Mouse (Mus musculus) heart, embryonic 12.5 days (tissue): ENCODE data around the gene Dgkg. TPM values are rescaled to one million over a fixed set of nuclear protein-coding genes. Genes with fewer than 3 reads are reported as not detected.

ENCODE experiments used
- ATAC-seq: fragments of 200-750 bp; cut with Nextera tagmentation; 2 replicates; pipeline ENCODE4 v1.8.0; 2017; ENCODE audit warnings: moderate TSS enrichment, moderate library complexity; ENCODE audit not compliant: insufficient number of reproducible peaks, low FRiP score
- H3K27ac ChIP-seq: fragments of 300-500 bp; sonication (generic); 2 replicates; pipeline ENCODE4 v1.5.1; 2016; ENCODE audit warnings: mild to moderate bottlenecking, moderate library complexity; ENCODE audit not compliant: poor library complexity, severe bottlenecking
- H3K27me3 ChIP-seq: fragments of 300-500 bp; sonication (generic); replicated peaks from 2 replicates; pipeline ENCODE4 v1.6.1; 2016; ENCODE audit warnings: mild to moderate bottlenecking, moderate library complexity
- H3K36me3 ChIP-seq: fragments of 300-500 bp; sonication (generic); 2 replicates; pipeline ENCODE4 v1.6.1; 2016; ENCODE audit warnings: mild to moderate bottlenecking, moderate library complexity
- H3K4me1 ChIP-seq: fragments of 300-500 bp; sonication (generic); replicated peaks from 2 replicates; pipeline ENCODE4 v1.6.1; 2016; ENCODE audit warnings: mild to moderate bottlenecking
- H3K4me2 ChIP-seq: fragments of 300-500 bp; sonication (generic); 2 replicates; pipeline ENCODE4 v1.6.1; 2016; ENCODE audit warnings: mild to moderate bottlenecking, moderate library complexity
- H3K4me3 ChIP-seq: fragments of 300-500 bp; sonication (generic); 2 replicates; pipeline ENCODE4 v1.5.1; 2016; ENCODE audit warnings: mild to moderate bottlenecking
- H3K9ac ChIP-seq: fragments of 300-500 bp; sonication (generic); 2 replicates; pipeline ENCODE4 v1.6.1; 2016; ENCODE audit warnings: mild to moderate bottlenecking, moderate library complexity
- H3K9me3 ChIP-seq: fragments of 300-500 bp; sonication (generic); replicated peaks from 2 replicates; pipeline ENCODE4 v1.6.1; 2016; ENCODE audit warnings: mild to moderate bottlenecking, moderate library complexity
- WGBS: fragments of 180-500 bp; shearing (Covaris S2); methylation state at CpG from one replicate; pipeline ENCODE4 v1.1.7; 2016; 5-methylcytosine and 5-hydroxymethylcytosine counted together
- polyA plus RNA-seq: library from polyadenylated mRNA; unstranded; fragments of >200 nt; fragmentation: Nextera tagmentation; extraction: Ambion mirVana; gene quantifications from 2 replicates; pipeline ENCODE4 v1.2.1, GENCODE M21; 2016

The Dgkg gene
- polyA plus RNA-seq, 1 experiment from 2014 or later = 0.47 TPM

DNA sequence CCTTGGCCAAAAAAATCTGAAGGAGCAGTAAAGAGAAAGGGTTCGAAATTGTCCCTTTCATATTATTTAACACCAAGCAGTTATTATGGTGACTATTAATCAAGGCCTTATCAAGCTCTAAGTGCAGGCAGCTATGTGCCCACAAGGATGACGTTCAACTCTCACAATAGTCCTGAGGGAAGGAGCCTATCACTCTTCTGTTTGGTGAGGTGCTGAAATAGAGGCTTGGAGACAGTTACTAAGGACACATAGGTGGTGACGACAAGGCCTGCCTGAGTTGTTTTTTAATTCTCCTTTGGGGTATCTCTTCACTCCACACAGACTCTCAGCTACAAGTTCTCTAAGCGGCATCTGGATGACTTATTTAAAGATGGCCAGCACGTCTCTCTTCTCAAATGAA, 161.8 kb downstream of the Dgkg start:
- Histone ChIP-seq H3K27me3 (no peaks in the 10 kb centered on the region), H3K9me3 (no peaks in the 10 kb centered on the region), H3K4me3 (no peak overlapping the region), H3K9ac (no peak overlapping the region), H3K4me1 (peaks cover 50% of the 10 kb centered on the region), H3K36me3 (no peaks in the 10 kb centered on the region), H3K4me2 (no peak overlapping the region), H3K27ac (peak overlapping the region; percentile 52)
- 33% methylated on average over 5 of the region's 5 CpGs for WGBS
- no peak for ATAC-seq

DNA sequence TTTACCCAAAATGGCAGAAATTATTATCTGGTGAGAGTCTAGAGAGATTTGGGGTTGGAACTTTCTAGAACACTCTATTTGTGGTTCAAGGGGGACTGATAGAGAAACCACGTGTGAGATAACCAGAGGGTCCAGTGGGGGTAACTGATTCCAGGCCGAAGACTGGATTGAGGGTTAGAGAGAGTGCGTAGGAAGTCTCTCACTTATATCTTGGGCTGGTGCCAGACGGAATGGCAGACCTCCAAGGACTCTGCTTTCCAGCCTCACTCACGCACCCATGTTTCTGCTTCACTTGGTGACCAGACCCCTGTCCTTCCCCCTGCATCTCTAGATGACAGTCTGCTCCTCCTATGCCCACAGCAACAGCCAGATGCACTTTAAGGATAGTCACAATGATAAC, 162.2 kb downstream of the Dgkg start:
- Histone ChIP-seq H3K4me3 (no peak overlapping the region), H3K36me3 (no peaks in the 10 kb centered on the region), H3K27me3 (no peaks in the 10 kb centered on the region), H3K4me2 (no peak overlapping the region), H3K4me1 (peaks cover 54% of the 10 kb centered on the region), H3K9me3 (no peaks in the 10 kb centered on the region), H3K9ac (no peak overlapping the region), H3K27ac (peak overlapping the region; percentile 52)
- ATAC-seq = peak; percentile 44; the same call in 1 of the 2 replicates
- WGBS = 14% methylated on average over 5 of the region's 5 CpGs

GRCm38 (mm10) chr16:22493396-22493795, 163.6 kb downstream of the Dgkg start:
- H3K4me1 ChIP-seq = peaks cover 66% of the 10 kb centered on the region
- no peaks in the 10 kb centered on the region for H3K9me3 ChIP-seq
- H3K4me2 ChIP-seq = no peak overlapping the region
- H3K27ac ChIP-seq = no peak overlapping the region
- no peak overlapping the region for H3K4me3 ChIP-seq
- H3K27me3 ChIP-seq = no peaks in the 10 kb centered on the region
- ATAC-seq = no peak
- 68% methylated on average over 4 of the region's 4 CpGs for WGBS
- no peaks in the 10 kb centered on the region for H3K36me3 ChIP-seq
- no peak overlapping the region for H3K9ac ChIP-seq

DNA sequence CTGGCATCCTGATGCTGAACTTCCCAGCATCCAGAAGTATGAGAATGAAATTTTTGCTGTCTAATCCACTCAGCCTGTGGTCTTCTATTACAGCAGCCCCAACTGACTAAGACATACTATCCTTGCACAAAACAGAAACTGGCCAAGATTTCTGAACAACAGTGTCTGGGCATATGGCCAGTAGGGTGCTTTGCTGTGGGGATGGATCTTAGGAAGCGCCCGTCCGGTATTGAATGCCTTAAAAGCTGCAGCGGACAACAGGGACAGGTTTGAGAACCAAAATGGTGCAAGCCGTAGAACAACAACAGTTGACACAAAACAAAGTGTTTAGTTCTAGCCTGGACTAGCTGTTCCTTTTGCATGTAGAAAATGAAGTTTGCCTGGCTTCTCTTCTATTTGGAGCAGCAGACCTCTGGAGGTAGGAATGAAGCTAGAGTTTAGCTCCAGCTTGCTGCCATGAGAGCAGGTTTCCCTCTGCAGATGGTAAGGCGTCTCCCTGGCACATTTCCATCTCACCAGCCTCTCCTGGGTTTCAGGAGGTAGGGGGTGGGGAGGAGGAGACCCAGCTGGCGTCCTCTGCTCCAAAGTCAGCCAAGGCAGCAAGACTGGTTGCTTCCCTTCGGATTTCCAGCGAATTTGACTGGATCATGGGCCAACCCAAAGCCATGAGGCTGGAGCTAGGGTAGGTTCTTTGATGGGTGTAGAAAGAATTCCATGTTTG, 165.4 kb downstream of the Dgkg start:
- Histone ChIP-seq H3K27me3 (no peaks in the 10 kb centered on the region), H3K9ac (no peak overlapping the region), H3K4me1 (peaks cover 60% of the 10 kb centered on the region), H3K9me3 (no peaks in the 10 kb centered on the region), H3K4me2 (no peak overlapping the region), H3K4me3 (no peak overlapping the region), H3K36me3 (no peaks in the 10 kb centered on the region), H3K27ac (no peak overlapping the region)
- 82% methylated on average over 9 of the region's 9 CpGs for WGBS
- ATAC-seq = no peak

GRCm38 (mm10) chr16:22483900-22484299, 173.1 kb downstream of the Dgkg start:
- ATAC-seq = no peak
- Histone ChIP-seq H3K27ac (no peak overlapping the region), H3K4me3 (no peak overlapping the region), H3K9ac (no peak overlapping the region), H3K4me2 (no peak overlapping the region), H3K27me3 (no peaks in the 10 kb centered on the region), H3K9me3 (no peaks in the 10 kb centered on the region), H3K4me1 (peaks cover 18% of the 10 kb centered on the region), H3K36me3 (no peaks in the 10 kb centered on the region)
- 67% methylated on average over 1 of the region's 1 CpGs for WGBS

DNA sequence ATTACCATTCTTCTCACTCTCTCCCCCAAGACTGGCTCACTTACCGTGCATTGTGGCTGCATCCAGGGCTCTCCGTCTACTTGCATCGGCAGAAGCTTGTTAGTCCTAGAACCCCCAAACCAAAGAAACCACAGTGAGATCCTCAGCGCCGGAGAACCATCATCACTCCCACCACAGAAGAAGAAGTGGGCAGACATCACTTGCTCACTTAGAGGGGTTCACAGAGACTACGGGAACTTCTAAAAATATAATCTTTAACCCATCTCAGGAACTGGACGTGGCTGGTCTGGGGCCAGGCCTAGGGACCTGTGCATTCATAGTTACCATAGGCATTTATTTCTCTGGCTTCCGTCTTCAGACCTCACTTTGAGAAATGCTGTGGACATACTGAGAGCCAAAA, 177.7 kb downstream of the Dgkg start:
- 87% methylated on average over 8 of the region's 8 CpGs for WGBS

DNA sequence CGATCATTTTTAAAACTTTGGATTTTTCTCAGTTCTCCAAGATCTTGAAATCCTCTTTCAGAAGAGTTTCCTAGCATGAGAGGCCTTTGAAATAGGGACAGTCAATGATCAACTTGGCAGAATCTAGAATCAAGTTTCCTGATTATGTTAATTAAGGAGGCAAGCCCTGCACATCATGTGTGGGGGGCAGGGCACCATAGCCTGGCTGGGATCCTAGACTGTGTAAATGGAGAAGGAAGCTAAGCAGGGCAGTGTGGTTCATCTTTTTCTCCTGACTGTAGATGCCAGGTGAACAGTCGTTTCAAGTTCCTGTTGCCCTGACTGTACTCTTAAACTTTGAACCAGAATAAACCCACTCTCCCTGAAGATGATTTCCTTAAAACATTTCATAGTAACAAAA, 185.3 kb downstream of the Dgkg start:
- no peaks in the 10 kb centered on the region for H3K36me3 ChIP-seq
- H3K4me2 ChIP-seq = no peak overlapping the region
- ATAC-seq = no peak
- no peak overlapping the region for H3K27ac ChIP-seq
- H3K9me3 ChIP-seq = peaks cover 5% of the 10 kb centered on the region
- peaks cover 12% of the 10 kb centered on the region for H3K4me1 ChIP-seq
- H3K4me3 ChIP-seq = no peak overlapping the region
- no peaks in the 10 kb centered on the region for H3K27me3 ChIP-seq
- WGBS = 79% methylated on average over 2 of the region's 2 CpGs
- no peak overlapping the region for H3K9ac ChIP-seq

More for the DNA sequence above, 177.7 kb downstream of the Dgkg start:
- Histone ChIP-seq H3K27ac (no peak overlapping the region), H3K27me3 (no peaks in the 10 kb centered on the region), H3K4me3 (no peak overlapping the region), H3K9ac (no peak overlapping the region), H3K36me3 (no peaks in the 10 kb centered on the region), H3K4me2 (no peak overlapping the region), H3K9me3 (peaks cover 5% of the 10 kb centered on the region), H3K4me1 (peaks cover 18% of the 10 kb centered on the region)
- no peak for ATAC-seq

DNA sequence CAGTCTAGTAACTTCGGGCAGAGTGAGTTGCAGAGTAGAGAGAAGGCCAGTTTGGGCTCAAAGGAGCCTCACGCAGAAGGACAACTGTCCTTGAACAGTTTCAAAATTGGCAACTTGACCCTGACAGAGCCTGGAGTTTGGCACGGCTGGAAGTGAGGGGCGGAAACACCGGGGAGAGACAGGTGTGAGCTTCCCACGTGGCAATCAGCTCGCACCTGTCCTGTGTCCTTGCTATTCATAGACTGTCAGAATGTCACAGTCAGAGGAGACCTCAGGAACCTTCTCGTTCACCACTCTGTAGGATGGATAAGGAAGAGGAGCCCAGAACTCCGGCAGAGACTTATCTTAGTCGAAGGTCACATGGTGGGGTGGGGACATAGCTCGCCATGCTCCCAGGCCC, 187.6 kb downstream of the Dgkg start:
- no peaks in the 10 kb centered on the region for H3K27me3 ChIP-seq
- no peak overlapping the region for H3K4me3 ChIP-seq
- peaks cover 6% of the 10 kb centered on the region for H3K4me1 ChIP-seq
- WGBS = 51% methylated on average over 11 of the region's 11 CpGs
- H3K9me3 ChIP-seq = no peaks in the 10 kb centered on the region
- no peak overlapping the region for H3K9ac ChIP-seq
- no peak overlapping the region for H3K27ac ChIP-seq
- H3K4me2 ChIP-seq = no peak overlapping the region
- no peaks in the 10 kb centered on the region for H3K36me3 ChIP-seq
- ATAC-seq = no peak

DNA sequence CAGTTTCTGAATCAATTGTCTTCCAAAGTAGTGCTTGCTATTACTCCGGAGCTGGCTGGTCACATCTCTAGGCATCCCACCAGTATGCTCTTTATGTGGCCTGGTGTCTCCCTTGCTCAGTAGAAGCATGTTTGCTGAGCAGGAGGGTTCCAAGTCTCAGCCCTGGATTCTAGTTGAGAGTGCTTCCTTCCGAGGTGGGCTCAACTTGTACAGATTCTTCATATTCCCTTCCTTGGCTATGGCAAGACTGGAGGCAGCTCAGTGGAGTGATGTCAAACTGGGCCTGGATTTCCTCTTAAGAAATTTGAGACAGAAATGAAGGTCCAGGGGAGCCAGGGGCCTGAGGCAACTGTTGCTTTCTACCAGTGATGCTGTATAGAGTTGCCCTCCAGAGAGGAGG, 189.9 kb downstream of the Dgkg start:
- H3K27me3 ChIP-seq = no peaks in the 10 kb centered on the region
- no peaks in the 10 kb centered on the region for H3K36me3 ChIP-seq
- no peaks in the 10 kb centered on the region for H3K9me3 ChIP-seq
- H3K27ac ChIP-seq = no peak overlapping the region
- H3K9ac ChIP-seq = no peak overlapping the region
- no peak overlapping the region for H3K4me3 ChIP-seq
- no peak for ATAC-seq
- WGBS = 90% methylated on average over 2 of the region's 2 CpGs
- no peak overlapping the region for H3K4me2 ChIP-seq
- peaks cover 6% of the 10 kb centered on the region for H3K4me1 ChIP-seq

DNA sequence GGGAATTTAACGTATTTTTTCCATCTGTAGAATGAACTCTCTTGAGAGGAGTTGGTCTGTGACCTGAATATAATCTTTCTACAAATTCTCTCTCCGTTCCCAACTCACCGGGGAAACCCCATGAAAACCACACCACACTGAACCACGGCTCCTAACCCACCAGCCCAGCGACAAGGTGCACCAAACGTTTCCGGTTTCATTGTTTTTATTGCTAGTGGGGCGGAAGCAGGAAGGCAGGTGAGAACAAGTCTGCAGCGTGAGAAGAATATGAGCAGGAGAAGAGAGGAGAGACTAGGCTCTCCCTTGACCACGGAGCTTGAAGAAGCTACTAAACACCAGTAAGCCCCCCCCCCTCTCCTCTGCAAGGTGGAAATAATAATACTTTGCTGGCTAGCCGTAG, 190.6 kb downstream of the Dgkg start:
- no peak overlapping the region for H3K4me2 ChIP-seq
- H3K27me3 ChIP-seq = no peaks in the 10 kb centered on the region
- no peak overlapping the region for H3K9ac ChIP-seq
- no peak for ATAC-seq
- no peaks in the 10 kb centered on the region for H3K36me3 ChIP-seq
- H3K4me1 ChIP-seq = peaks cover 13% of the 10 kb centered on the region
- 83% methylated on average over 11 of the region's 11 CpGs for WGBS
- no peak overlapping the region for H3K4me3 ChIP-seq
- no peaks in the 10 kb centered on the region for H3K9me3 ChIP-seq
- H3K27ac ChIP-seq = no peak overlapping the region

DNA sequence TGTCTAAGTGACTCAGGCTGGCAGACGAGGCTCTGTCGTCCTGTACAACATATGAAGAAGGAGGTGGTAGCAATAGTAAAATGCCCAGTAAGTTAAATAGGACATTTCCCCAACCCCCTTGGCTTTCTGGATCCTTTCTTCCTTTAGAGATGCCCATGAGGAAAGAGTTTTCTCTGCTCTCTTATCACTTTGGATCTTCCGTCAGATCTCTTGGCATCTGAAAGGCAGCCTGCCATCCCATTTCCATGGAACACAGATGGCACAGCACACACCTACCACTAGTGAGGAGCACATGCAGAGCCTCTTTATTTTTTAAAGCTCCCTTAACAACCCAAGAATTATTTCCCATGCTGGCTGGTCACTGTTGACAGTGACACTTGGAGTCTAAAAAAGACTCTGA, 194.8 kb downstream of the Dgkg start:
- ATAC-seq = no peak
- Histone ChIP-seq H3K36me3 (no peaks in the 10 kb centered on the region), H3K4me1 (peaks cover 7% of the 10 kb centered on the region), H3K4me2 (no peak overlapping the region), H3K27ac (no peak overlapping the region), H3K9me3 (no peaks in the 10 kb centered on the region), H3K9ac (no peak overlapping the region), H3K27me3 (no peaks in the 10 kb centered on the region), H3K4me3 (no peak overlapping the region)
- 81% methylated on average over 3 of the region's 3 CpGs for WGBS

GRCm38 (mm10) chr16:22461728-22462127, 195.3 kb downstream of the Dgkg start:
- H3K9ac ChIP-seq = no peak overlapping the region
- WGBS = 50% methylated on average over 6 of the region's 6 CpGs
- no peaks in the 10 kb centered on the region for H3K27me3 ChIP-seq
- H3K4me2 ChIP-seq = no peak overlapping the region
- H3K36me3 ChIP-seq = no peaks in the 10 kb centered on the region
- H3K4me3 ChIP-seq = no peak overlapping the region
- H3K4me1 ChIP-seq = peaks cover 7% of the 10 kb centered on the region
- H3K9me3 ChIP-seq = no peaks in the 10 kb centered on the region
- no peak for ATAC-seq
- H3K27ac ChIP-seq = no peak overlapping the region
